Mouse (Mus musculus) gastrocnemius, postnatal 25 days (tissue): ENCODE measurements around the gene Tmem94. TPM values are rescaled to one million over a fixed set of nuclear protein-coding genes. Genes with fewer than 3 reads are reported as not detected.

Experiments
- DNase-seq: peaks from one replicate; pipeline ENCODE4 v3.0.0; 2022
- total RNA-seq, 2 experiments: library from RNA; stranded (reverse); gene quantifications; 1 replicate in 1 of 2; 2 replicates in 1 of 2; pipeline ENCODE4 v1.2.3; 2021

Gene Tmem94
- total RNA-seq, 2 experiments from 2014 or later: 68.5 to 72.2 TPM

- DNase-seq: no peak
Observed at GRCm38 (mm10) chr11:115808696-115809310, 43.6 kb downstream of the Tmem94 start.

DNA sequence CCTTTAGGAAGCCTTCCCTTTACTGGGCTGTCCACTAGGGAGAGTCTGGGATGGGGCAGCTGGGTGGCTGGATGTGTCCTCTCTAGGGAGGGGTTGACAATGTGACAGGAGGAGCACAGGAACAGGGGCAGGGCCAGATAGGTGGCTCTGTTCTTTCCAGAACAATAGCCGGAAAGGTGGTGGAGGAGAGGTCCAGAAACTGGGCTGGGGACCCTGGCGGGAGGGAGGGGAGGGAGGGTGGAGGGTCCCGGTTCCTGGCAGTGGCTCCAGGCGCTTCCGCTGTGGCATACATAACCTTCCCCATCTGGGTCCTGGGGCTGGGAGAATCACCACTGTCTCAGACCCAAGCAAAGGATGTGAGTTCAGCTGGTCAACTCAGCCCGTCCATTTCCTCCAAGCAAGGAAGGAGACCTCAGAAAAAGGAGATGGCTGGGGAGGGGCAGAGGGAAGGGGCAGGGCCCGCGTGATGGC lies 44.1 kb downstream of the Tmem94 start:
- DNase-seq: peak; percentile 58

- DNase-seq: no peak
Observed at GRCm38 (mm10) chr11:115810377-115810776, 45.1 kb downstream of the Tmem94 start.

DNA sequence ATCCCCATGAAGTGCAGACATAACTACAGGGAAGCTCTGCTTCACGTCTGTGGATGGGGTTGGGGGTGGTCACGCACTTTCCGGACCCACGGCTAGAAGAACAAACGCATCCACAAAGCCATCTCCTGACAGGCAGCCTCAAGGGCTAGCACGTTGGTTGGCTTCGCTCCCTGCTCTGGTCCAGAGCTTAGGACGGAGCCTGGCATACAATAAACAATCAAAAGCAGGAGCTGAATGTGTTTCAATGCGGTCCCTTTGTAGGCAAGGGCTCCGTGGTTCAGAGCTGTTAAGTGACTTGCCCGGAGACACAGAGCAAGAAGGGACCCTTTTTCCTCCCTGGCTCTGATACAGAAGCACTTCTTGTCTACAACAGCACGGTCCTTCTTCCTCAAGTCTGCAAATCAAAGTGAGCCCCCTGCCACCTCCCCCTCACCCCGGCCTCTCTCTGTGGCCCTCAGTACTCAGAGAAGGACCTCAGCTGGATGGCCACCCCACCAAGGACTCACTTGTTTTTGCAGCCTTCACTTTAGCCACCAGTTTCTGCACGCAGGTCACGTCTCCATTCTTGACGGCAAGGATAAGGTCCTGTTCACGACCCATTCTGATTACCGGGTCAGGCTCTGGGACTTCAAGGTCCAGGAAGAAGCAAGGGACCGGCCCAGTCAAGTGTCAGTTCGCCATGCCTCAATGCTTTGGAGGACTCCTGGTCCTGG lies 46.3 kb downstream of the Tmem94 start:
- no peak for DNase-seq

- peak; percentile 51 for DNase-seq
Observed at GRCm38 (mm10) chr11:115812095-115812494, 46.9 kb downstream of the Tmem94 start.

- DNase-seq: no peak
Observed at GRCm38 (mm10) chr11:115812533-115813420, 47.5 kb downstream of the Tmem94 start.

- DNase-seq: peak; percentile 97
Observed at GRCm38 (mm10) chr11:115813507-115814296, 48.5 kb downstream of the Tmem94 start, which contains the start of gene Caskin2. Caskin2 (minus strand) TSS chr11:115813639.

DNA sequence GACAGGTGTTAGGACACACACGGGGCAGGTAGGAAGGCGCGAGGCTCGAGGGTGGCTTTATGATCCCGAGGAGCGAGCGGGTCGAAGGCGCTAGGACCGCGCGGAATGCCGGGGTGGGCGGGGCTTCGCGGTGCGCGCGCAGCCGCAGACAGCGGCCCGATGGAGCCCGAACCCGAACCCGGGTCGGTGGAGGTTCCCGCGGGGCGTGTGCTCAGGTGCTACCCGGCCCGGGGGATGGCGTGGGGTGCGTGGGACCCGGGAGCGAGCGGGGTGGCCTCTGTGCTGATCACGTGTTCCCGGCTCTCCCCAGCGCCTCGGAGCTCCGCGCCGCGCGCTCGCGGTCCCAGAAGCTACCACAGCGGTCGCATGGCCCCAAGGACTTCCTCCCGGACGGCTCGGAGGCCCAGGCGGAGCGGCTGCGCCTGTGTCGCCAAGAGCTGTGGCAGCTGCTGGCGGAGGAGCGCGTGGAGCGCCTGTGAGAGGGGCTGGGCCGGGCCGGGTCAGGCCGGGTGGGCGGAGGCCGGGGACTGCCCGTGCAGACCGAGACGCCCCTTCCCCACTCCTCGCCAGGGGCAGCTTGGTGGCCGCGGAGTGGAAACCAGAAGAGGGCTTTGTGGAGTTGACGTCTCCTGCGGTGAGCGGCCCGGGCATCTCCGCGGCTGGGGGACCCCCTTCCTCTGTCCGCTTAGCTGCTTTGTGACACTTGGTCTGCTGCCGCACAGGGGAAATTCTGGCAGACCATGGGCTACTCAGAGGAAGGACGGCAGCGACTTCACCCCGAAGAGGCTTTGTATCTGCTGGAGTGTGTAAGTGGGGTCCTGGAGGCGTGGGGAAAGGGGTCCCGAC lies 49.6 kb downstream of the Tmem94 start, which contains the start of gene Tsen54:
TSS of gene Tsen54 (plus strand) at position 120 of the 846 bp plus-strand sequence.
- peak; percentile 83 for DNase-seq

DNA sequence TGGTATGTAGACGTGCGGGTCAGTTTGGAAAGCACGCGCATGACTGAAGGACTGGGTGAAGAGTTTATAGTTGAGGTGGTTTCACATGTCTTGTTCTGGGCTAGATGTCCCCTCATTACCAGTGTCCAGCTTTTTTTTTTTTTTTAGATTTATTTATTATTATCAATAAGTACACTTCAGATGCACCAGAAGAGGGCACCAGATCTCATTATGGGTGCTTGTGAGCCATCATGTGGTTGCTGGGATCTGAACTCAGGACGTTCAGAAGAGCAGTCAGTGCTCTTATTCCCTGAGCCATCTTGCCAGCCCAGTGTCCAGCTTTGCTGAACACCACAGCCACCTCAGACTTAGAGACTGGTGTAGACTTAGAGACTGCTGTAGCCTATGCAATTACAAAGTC lies 52.1 kb downstream of the Tmem94 start:
- DNase-seq: no peak

GRCm38 (mm10) chr11:115819915-115820623 lies 54.8 kb downstream of the Tmem94 start:
- no peak for DNase-seq

GRCm38 (mm10) chr11:115821001-115821400 lies 55.8 kb downstream of the Tmem94 start:
- DNase-seq: no peak

- peak; percentile 89 for DNase-seq
Observed at GRCm38 (mm10) chr11:115823774-115824740, 58.8 kb downstream of the Tmem94 start, which contains the start of gene Llgl2. Llgl2 (plus strand) TSS chr11:115824049.

DNA sequence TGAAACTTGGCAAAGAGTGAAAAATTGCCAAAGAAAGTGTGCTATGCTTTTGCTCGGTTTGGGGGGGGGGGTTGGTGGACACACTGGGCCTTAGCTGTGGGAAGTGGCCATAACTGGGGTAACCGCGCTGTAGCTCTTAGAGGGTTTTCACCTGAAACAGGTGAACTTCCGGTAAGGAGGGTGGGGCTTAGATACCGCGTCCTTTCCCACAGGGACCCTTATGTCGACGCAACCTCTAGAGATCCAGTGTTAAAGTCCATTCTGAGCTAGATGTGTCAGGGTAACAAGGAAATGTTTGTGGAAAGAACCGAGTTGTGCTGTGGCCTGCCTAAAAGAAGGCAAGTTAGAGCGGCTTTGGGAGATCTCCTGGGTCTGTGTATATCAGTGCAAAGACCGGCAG lies 59.6 kb downstream of the Tmem94 start:
- DNase-seq: no peak

DNA sequence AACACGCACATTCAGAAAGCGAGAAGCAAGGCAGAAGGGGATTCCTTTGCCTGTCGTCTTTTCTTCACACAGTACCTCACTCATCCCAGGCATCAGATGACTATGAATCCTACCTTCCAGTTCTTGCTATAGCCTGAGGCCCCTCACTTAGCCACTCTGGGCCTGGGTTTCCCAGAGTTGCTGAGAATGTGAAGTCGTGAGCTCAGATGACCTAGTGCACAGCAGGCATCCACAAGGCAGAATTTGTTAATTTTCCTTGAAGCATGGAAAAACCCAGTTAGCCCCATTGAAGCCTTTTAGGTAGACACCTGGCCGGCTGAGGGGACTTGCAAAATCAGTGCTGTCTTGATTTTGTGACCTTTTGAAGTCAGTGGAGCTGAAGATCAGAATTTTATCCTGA lies 61.3 kb downstream of the Tmem94 start:
- DNase-seq: no peak

GRCm38 (mm10) chr11:115827624-115828023 lies 62.4 kb downstream of the Tmem94 start:
- no peak for DNase-seq

- peak; percentile 49 for DNase-seq
Observed at GRCm38 (mm10) chr11:115829036-115829435, 63.8 kb downstream of the Tmem94 start.

DNA sequence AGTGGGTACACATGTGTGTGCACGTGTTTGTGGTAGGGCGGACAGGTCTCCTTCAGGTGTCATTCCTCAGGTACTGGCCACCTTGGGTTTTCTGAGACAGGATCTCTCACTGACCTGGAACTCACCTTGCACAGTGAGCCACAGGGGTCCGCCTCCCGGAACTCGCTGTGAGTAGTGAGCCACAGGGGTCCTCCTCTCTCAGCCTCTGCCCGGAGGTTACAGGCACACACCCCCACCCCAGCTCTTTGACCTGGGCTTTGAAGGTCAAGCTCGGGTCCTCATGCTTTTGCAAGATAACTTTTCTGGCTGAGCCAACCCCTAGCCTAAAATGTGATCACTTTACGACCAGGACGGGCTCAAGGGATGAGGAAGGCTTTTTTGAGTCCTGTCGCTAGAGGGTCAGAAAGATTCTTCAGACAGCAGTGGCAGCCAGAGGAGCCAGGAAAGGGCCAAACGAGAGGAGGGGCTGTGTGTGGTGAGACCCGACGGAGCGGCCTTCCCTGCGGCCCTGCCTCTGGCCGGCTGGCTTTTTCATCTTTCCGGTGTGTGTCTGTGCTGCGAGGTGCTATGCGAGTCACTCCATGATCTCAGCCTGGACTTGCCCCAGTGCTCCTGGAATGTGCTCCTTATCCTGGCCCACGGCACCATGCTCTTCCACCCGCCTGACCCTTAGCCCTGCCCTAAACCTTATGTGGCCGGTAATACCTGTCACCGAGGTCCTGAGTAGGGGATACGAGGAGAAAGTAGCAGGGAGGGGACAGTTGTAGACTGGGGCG lies 65.5 kb downstream of the Tmem94 start:
- DNase-seq: no peak

DNA sequence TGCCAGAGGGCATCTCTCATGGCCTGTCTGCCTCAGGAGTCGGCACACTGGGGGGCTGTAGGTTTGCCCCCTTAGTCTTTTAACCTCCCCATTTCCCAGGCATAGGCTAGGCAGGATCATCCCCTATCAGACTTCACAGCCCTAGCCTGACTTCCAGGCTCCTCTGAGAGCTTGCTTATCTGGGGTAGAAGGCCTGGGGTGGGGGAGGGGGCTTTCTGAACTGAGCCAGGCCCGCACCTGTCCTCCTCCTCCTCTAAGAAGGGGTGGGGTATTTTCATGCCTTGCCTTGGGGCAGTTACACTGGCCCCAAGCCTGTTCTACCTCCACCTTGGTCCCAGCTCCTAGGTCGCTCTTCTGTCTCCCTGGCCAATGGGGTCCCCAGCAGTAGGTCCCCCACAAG lies 66.3 kb downstream of the Tmem94 start:
- DNase-seq: no peak
